Mouse (Mus musculus): ENCODE results near the gene Aldh1a7. TPM values are rescaled to one million over a fixed set of nuclear protein-coding genes. Genes with fewer than 3 reads are reported as not detected.
"Not testable (repeated sequence)": the region's sequence is repeated elsewhere in the genome, so short reads cannot be mapped to it uniquely, and the experiment has no call there.

Gene Aldh1a7
- polyA plus RNA-seq, 1 experiment, result 39.4 TPM

DNA sequence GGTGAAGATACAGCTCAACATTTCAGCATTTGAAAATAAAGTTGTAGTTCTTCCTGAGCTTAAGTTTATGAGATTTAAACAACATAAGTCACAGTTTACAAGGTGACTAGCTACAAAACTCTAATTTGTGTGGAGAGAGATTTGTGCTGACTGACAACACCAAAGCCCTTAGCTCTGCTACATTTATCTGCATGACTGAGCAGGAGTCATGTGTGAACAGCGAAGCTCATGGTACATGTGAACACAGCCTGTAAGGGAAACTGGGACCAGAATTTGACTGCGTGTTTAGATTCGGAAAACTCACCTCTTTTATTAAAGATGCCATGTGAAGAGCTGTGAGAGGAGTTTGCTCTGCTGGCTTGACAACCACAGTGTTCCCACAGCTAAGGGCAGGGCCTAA is 11.7 kb downstream of the Aldh1a7 start:
- Histone ChIP-seq H3K4me1 (ENCODE audit: control insufficient read depth, insufficient read depth, low read length) (no peaks in the 10 kb centered on the region), H3K4me3 (replicated peaks; ENCODE audit: extremely low read depth, low read depth, low read length) (no peak overlapping the region)
- 89% methylated on average over 3 of the region's 3 CpGs for WGBS
- no peak for TF ChIP-seq POLR2A (IDR thresholded peaks at IDR 0.05; ENCODE audit: borderline replicate concordance, extremely low read depth, low read depth, low read length)
- no peak for TF ChIP-seq CTCF (IDR thresholded peaks at IDR 0.05; ENCODE audit: insufficient read depth, low read length)
- DNase-seq, result no peak

DNA sequence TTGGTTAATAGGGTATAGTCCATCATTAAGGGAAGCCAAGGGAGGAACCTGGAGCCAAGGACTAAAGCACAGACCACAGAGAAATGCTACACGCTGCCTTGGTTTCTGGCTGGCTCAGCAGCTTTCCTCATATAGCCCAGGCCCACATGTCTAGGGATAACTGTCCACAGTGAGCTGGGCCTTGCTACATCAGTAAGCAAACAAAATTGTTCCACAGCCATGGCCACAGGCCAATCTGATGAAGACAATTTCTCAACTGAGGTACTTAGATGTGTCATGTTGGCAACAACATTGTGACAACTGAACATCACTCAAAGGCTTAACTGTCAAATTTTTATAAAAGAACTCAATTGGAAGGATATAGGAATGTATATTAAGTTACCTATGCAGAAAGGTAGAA is 12.3 kb downstream of the Aldh1a7 start:
- TF ChIP-seq CTCF (IDR thresholded peaks at IDR 0.05; ENCODE audit: insufficient read depth, low read length), result no peak
- H3K4me3 ChIP-seq (replicated peaks; ENCODE audit: extremely low read depth, low read depth, low read length), result no peak overlapping the region
- H3K4me1 ChIP-seq (ENCODE audit: control insufficient read depth, insufficient read depth, low read length), result no peaks in the 10 kb centered on the region
- WGBS, result 69% methylated on average over 1 of the region's 1 CpGs
- DNase-seq, result no peak

DNA sequence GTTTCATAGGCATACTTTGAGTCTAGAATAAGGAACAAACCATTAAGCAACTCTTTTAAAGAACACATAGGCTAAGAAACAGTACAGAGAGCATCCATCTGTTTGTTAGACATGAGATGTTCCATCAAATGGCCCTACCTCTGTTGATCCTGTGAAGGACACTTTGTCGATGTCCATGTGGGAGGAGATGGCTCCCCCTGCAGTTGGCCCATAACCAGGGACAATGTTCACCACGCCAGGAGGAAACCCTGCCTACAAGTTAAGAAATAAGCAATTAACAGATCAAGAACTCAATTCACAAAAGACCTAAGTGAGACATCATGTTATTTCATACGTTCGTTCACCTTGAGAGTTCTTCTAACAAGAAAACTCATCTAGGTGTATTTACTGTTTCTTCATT is 12.8 kb downstream of the Aldh1a7 start:
- Histone ChIP-seq H3K4me1 (ENCODE audit: control insufficient read depth, insufficient read depth, low read length) (no peaks in the 10 kb centered on the region), H3K4me3 (replicated peaks; ENCODE audit: extremely low read depth, low read depth, low read length) (no peak overlapping the region)
- 73% methylated on average over 4 of the region's 4 CpGs for WGBS
- TF ChIP-seq CTCF (IDR thresholded peaks at IDR 0.05; ENCODE audit: insufficient read depth, low read length) (no peak), POLR2A (IDR thresholded peaks at IDR 0.05; ENCODE audit: borderline replicate concordance, extremely low read depth, low read depth, low read length) (no peak)
- no peak for DNase-seq

DNA sequence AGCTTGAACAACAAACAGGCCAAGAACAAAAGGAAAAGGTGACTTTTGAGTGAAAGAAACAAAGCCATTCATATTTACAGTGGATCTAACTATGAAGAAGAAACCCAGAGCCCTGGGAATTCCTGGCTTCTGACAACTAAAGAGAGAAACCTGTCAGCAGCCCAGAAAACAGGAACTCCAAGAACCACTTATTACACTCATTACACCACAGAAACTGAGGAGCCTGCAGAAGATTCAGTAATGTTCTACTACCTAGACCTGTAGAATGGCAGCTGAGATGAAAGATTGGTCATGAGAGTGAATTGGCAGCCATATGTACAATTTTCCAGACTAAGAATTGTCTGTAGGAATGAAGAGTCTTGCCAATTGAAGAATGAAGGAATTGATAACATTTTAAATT is 20.2 kb downstream of the Aldh1a7 start:
- Histone ChIP-seq H3K4me1 (ENCODE audit: control insufficient read depth, insufficient read depth, low read length) (no peaks in the 10 kb centered on the region), H3K4me3 (replicated peaks; ENCODE audit: extremely low read depth, low read depth, low read length) (no peak overlapping the region)
- no peak for DNase-seq
- TF ChIP-seq POLR2A (IDR thresholded peaks at IDR 0.05; ENCODE audit: borderline replicate concordance, extremely low read depth, low read depth, low read length) (no peak), CTCF (IDR thresholded peaks at IDR 0.05; ENCODE audit: insufficient read depth, low read length) (no peak)

DNA sequence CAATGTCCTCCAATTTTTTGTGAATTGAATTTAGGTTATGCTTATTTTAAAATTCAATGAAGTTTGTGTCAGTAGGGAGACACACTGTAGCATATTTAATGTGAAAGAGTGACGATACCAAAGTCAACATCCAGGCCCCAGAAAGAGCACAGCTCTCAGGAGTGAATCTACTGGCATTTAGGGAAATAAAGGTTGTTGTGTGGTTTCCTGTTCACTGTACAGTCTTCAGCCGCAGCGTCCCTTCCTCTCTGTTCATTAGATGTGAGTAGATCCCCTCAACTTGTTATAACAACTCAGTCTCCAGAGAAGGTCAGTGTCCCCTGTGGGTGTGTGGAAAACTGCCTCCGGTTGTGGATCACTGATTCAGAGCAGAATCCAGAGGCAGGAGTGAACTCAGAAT is 20.6 kb downstream of the Aldh1a7 start:
- Histone ChIP-seq H3K4me3 (replicated peaks; ENCODE audit: extremely low read depth, low read depth, low read length) (no peak overlapping the region), H3K4me1 (ENCODE audit: control insufficient read depth, insufficient read depth, low read length) (no peaks in the 10 kb centered on the region)
- no peak for DNase-seq
- WGBS, result 71% methylated on average over 4 of the region's 4 CpGs
- TF ChIP-seq POLR2A (IDR thresholded peaks at IDR 0.05; ENCODE audit: borderline replicate concordance, extremely low read depth, low read depth, low read length) (no peak), CTCF (IDR thresholded peaks at IDR 0.05; ENCODE audit: insufficient read depth, low read length) (no peak)

DNA sequence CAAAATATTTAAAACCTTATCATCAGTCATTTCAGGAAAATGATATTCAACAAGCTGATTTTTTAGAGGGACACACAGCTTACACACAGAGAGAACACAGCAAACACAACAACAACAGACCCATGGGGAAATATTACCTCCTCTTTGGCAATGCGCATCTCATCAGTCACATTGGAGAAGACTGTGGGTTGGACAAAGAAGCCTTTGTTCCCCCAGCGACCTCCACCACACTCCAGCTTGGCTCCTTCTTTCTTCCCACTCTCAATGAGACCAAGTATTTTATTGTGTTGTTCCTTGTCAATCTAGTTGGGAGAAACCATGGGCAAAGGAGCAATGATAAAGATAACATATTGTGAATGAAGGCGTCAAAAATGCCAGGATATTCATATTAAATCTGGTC is 25.3 kb downstream of the Aldh1a7 start:
- no peaks in the 10 kb centered on the region for H3K4me1 ChIP-seq (ENCODE audit: control insufficient read depth, insufficient read depth, low read length)
- no peak overlapping the region for H3K4me3 ChIP-seq (replicated peaks; ENCODE audit: extremely low read depth, low read depth, low read length)
- TF ChIP-seq POLR2A (IDR thresholded peaks at IDR 0.05; ENCODE audit: borderline replicate concordance, extremely low read depth, low read depth, low read length) (no peak), CTCF (IDR thresholded peaks at IDR 0.05; ENCODE audit: insufficient read depth, low read length) (no peak)
- no peak for DNase-seq
- 81% methylated on average over 3 of the region's 3 CpGs for WGBS

DNA sequence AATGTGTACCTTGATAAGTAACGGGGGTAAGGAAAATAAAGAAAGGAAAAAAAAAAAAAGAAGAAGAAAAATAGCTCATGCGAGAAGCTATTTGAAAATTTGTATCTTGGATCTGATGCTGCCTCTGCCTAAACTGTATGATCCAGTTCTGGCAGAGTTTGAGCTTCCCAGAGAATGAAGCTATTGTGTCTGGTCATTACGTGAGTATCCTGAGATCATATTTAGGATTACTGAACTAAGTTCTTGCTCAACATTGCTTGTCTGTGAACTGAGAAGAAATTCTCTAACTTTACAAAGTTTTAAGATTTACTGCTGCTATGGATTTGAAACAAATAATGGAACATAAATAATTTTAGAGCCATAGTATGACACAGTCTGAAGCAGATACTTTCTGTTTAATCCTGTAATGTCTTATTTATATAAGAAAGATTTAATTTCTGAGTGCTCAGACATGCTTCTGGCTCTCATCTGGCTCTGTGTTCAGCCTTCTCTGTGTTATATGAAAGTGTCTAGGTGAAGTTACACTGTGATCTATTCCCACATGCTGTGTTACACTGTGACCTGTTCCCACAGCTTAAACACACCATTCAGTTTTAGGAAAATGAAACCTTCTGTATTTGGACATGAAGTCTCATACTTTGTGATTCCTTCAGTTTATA is 49.5 kb downstream of the Aldh1a7 start:
- no peak for DNase-seq
- WGBS, result 77% methylated on average over 3 of the region's 3 CpGs
- TF ChIP-seq POLR2A (IDR thresholded peaks at IDR 0.05; ENCODE audit: borderline replicate concordance, extremely low read depth, low read depth, low read length) (no peak), CTCF (IDR thresholded peaks at IDR 0.05; ENCODE audit: insufficient read depth, low read length) (no peak)
- Histone ChIP-seq H3K4me3 (replicated peaks; ENCODE audit: extremely low read depth, low read depth, low read length) (no peak overlapping the region), H3K4me1 (ENCODE audit: control insufficient read depth, insufficient read depth, low read length) (no peaks in the 10 kb centered on the region)

DNA sequence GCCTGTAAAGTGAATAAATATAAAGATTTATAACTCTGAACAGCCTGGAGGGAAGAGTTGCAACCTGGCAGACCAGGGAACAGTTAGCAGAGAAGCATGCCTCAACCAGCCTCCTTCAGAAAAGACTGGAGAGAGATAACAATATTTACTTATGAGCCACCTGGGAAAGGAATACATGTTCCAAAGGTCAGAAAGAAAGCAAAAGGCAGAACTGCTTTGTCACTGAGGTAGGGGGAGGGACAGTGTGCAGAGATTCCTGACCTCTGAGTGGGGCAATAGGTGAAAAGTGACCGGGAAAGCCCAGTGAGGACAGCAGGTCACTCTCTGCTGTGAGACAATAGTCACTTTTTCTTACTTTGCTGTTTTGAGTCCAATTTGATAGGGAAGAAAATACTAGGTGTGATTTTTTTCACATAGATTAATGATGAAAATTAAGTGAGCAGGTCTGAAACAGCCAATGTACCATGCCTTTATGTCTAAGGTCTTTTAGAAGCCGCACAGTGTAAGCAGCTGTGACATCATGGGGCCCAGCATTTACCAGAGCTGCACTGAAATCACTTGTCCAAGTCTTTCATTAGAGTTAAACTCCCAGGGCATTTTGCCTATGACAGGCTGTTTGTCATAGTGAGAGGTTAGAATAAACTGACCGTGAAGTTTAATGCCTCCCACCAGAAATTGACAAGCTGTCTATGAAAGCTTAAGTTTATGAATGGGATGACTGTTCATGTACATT is 73.1 kb downstream of the Aldh1a7 start:
- TF ChIP-seq POLR2A (IDR thresholded peaks at IDR 0.05; ENCODE audit: borderline replicate concordance, extremely low read depth, low read depth, low read length) (no peak), CTCF (IDR thresholded peaks at IDR 0.05; ENCODE audit: insufficient read depth, low read length) (no peak)
- no peak overlapping the region for H3K4me3 ChIP-seq (replicated peaks; ENCODE audit: extremely low read depth, low read depth, low read length)
- WGBS, result 43% methylated on average over 3 of the region's 3 CpGs
- no peaks in the 10 kb centered on the region for H3K4me1 ChIP-seq (ENCODE audit: control insufficient read depth, insufficient read depth, low read length)
- DNase-seq, result no peak

DNA sequence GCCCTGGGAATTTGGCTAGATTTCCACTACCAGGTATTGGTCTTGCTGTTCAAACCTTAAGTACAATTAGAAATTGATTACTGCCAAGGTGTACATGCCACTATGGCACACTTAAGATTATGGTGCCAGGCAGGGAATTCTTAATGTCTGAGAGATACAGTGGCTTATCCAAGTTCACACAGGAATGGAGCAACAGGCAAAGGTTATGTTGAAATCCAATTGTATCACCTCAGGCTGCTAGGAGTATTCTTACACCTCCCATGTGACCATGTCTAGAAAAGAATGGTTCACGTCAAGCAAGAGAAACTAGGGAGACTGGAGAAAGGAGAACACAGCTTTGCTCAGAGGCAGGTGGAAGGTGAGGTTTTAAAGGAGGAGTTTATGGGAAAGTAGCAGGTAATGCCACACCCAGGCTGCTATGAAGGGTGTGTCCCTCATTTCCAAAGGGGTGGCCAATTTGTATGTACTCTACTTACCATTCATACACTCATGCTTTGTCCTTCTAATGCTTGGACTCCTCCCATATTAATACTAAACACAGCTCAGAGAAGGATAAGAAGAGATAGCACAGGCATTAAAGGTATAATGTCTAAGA is 74.2 kb downstream of the Aldh1a7 start:
- no peak for DNase-seq
- WGBS, result 77% methylated on average over 1 of the region's 1 CpGs
- TF ChIP-seq CTCF (IDR thresholded peaks at IDR 0.05; ENCODE audit: insufficient read depth, low read length) (no peak), POLR2A (IDR thresholded peaks at IDR 0.05; ENCODE audit: borderline replicate concordance, extremely low read depth, low read depth, low read length) (no peak)
- Histone ChIP-seq H3K4me1 (ENCODE audit: control insufficient read depth, insufficient read depth, low read length) (no peaks in the 10 kb centered on the region), H3K4me3 (replicated peaks; ENCODE audit: extremely low read depth, low read depth, low read length) (no peak overlapping the region)

DNA sequence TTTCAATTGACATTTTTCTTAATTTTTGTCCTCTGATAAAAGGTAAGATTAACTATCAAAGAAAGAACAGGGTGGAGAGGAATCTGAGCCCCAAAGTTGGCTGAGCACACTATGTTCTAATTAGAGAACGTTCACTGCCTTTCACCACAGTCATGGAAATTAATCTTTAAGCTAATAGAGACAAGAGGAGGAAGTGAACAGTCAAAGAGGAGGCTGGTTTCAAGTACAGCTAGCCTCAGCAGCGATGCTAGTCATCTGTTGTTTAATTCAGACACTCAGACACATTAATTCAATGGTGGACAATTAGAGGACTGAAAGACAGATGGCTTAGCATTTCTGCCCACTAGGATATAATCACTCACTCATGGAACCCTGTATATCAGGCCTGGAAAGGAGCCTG is 77.4 kb downstream of the Aldh1a7 start:
- Histone ChIP-seq H3K4me1 (ENCODE audit: control insufficient read depth, insufficient read depth, low read length) (no peaks in the 10 kb centered on the region), H3K4me3 (replicated peaks; ENCODE audit: extremely low read depth, low read depth, low read length) (no peak overlapping the region)
- no peak for DNase-seq
- no peak for TF ChIP-seq POLR2A (IDR thresholded peaks at IDR 0.05; ENCODE audit: borderline replicate concordance, extremely low read depth, low read depth, low read length)
- no peak for TF ChIP-seq CTCF (IDR thresholded peaks at IDR 0.05; ENCODE audit: insufficient read depth, low read length)
- WGBS, result 16% methylated on average over 2 of the region's 2 CpGs

DNA sequence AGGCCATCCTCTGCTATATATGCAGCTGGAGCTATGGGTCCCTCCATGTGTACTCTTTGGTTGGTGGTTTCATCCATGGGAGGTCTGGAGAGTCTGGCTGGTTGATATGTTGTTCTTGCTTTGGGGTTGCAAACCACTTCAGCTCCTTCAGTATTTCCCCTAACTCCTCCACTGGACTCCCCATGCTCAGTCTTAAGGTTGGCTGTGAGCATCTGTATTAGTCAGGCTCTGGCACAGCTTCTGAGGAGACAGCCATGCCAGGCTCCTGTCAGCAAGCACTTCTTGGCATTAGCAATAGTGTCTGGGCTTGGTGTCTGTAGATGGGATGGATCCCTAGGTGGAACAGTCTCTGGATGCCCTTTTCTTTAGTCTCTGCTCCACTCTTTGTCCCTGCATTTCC is 79.9 kb downstream of the Aldh1a7 start:
- DNase-seq; H3K4me1 ChIP-seq (ENCODE audit: control insufficient read depth, insufficient read depth, low read length); H3K4me3 ChIP-seq (replicated peaks; ENCODE audit: extremely low read depth, low read depth, low read length): not testable (repeated sequence)
